Mouse (Mus musculus): ENCODE data around the gene Chd2.

Gene Chd2

GRCm38 (mm10) chr7:73519060-73519796 is 22.4 kb downstream of the Chd2 start:
- DNase-seq = no peak

DNA sequence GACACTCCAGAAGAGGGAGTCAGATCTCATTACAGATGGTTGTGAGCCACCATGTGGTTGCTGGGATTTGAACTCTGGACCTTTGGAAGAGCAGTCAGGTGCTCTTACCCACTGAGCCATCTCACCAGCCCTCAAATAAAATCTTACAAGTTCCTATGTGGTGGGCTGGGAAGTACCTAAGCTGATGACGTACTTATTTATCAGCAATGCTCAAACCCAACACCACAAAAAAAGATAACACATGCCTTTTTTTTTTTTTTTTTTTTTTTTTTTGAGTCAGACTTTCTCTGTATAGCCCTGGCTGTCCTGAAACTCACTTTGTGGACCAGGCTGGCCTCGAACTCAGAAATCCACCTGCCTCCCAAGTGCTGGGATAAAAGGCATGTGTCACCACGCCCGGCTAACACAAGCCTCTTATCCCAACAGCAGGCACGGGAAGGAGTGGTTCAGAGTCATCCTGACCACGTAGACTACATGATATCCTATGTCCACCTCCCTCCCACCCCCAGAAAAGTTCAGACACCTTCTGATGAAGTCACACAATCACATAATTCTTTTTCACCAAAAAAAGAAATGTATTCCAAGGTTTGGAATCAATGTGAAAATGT is 23.2 kb downstream of the Chd2 start:
- peak; percentile 57 for DNase-seq

DNA sequence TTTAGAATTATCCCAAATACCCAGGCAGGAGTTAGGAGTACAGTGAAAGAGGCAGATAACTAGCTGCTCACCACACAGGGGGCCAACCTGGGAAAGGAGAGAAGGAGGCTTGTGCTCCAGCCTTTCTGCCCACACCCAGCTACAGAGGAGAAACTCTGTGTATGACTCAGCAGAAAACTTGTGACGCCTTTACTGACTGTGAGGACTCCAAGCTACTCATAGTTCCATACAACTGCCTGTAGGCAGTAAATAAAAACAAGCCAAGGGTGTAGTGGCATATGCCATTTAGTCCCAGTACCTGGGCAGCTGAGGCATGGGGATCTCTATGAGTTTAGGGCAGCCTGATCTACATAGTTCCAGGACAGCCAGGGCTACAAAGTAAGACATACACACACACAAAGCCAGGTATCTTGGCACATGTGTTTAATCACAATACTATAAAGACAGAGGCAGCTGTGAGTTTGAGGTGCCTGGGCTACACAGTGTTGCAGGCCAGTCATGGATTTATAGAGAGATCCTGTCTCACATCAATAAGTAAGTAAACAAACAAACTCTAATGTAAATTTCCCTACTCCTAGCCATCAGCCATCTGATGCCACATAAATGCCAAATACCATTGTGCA is 24.1 kb downstream of the Chd2 start:
- peak; percentile 85 for DNase-seq

DNA sequence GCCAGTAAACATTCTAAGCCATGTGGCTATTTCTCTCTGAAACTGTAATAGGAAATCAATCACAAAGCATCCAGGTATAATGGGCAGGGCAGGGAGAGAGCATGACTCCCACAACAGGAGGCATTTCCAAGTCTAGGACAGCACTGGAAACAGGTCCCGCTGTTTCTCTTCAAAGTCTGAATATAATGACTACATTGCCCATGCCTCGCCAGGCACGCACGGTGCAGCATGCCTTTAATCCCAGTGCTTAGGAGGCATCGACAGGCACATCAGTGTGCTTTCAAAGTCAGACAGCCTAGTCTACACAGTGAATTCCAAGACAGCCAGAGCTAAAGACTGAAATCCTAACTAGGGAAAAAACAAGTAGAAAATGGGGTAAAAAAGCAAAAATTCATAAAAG is 24.8 kb downstream of the Chd2 start:
- no peak for DNase-seq

- DNase-seq = no peak
These were observed 27.1 kb downstream of the Chd2 start for GRCm38 (mm10) chr7:73514560-73514959.

DNA sequence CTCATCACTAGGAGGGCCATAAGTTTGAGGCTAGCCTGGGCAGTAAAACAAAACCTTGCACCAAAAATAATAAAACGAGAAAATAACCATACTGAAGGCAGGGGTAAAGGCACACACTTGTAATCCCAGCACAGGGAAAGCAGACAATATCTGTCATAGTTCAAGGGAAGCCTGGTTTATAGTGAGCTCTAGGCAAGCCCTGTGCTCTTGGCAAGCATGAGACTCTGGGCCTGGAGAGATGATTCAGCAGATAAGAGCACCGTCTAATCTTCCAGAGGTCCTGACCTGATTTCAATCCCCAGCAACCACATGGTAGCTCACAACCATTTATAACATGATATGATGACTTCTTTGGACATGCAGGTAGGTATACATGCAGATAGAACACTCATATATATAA is 29.2 kb downstream of the Chd2 start:
- no peak for DNase-seq

DNA sequence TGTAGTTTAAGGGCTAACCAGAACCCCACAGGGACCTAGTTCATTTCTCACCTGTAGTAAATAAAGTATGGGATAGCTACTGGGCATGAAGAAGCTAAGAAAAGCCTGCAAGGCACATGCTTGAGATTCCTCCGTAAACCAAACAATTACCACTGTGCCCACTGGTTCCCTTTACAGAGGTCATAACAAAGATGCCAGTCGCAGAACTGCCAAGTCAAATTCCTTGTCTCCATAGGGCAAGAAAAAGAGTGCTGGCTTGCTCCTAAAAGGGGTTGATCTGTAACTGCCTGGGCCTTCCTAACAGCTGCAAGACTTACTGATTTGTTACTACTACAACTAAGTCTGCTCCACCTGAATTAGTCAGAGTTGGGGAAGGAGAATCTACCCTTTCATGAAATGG is 32.9 kb downstream of the Chd2 start:
- DNase-seq = no peak

DNA sequence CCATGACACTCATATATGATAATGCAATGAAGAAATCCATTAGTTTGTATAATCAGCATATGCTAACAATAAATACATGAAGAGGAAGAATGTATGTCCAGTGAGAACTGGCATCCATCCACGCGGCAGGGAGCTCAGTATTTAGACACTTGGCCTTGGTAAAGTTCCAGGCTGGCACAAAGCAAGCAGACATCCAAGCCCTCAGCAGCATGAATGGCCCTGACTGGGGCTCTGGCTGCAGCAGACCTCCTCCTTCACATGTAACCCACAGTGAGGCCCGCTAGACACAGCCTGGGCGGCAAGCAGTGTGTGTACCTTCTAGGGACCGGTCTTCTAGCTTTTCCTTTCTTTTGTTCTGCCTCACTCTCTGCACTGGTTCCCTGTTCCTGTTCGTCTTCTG is 34.1 kb downstream of the Chd2 start:
- no peak for DNase-seq

- DNase-seq = no peak
These were observed 34.8 kb downstream of the Chd2 start for GRCm38 (mm10) chr7:73506852-73507251.

- DNase-seq = no peak
These were observed 36.4 kb downstream of the Chd2 start for GRCm38 (mm10) chr7:73505266-73505665.

DNA sequence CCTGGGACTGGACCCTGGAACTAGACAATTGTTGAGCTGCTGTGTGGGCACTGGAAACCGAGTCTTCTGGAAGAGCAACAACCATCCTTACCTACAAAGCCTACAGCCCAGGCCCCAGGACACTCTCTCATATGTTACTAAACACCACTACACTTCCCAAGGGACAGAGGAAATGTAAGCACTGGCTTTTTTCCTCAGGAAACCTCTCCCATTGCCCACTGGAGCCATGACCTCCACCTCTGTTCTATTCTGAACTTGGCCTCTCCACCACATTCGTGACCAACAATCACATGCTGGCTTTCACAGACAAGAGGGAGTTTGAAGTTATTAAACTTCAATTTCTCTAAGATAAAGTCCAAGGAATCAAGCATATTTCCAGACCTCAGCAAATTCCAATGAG is 43.4 kb downstream of the Chd2 start:
- DNase-seq = no peak

- DNase-seq = no peak
These were observed 52.4 kb downstream of the Chd2 start for GRCm38 (mm10) chr7:73489261-73489660.

GRCm38 (mm10) chr7:73481094-73481493 is 60.5 kb downstream of the Chd2 start:
- no peak for DNase-seq

- no peak for DNase-seq
These were observed 62.1 kb downstream of the Chd2 start for GRCm38 (mm10) chr7:73479506-73479905.

DNA sequence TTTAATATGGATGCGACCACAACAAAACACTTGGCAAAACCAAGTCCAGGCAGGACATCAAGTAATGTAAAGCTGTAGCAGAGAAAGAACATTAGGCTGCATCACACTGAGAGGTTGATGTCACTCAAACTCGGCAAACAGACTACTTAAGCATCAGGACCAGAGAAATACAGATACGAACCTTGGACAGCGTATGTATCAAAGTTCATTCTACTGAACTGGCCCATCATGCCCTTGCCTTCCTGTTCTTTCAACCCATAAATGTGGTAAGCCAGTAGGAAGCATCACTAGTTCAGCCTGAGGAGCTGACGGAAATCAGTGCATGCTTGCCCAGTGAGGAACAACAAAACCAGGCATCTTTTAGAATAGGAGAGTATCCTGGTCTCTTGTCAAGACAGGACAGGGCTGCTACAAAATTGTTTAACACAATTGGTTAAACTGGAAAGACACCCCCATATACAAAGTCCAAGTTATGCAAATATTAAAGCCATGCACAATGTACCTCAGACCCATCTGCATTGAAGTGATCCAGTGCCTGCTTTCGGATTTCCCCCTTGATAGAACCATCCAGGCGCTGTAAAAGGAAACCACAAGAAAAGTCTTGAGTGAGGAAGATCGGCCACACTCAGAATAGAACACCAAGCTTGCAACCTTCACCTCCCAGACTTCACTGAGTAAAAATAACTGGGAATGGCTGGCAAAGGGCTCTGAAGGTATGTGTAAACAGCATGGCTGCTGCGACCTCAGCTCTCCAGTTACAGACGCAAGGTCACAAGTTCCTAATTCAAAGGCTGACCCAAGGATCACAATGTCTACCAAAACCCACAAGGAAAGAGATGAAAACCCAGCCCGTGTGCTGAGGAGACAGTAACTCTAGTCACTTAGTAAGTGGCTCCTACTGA is 63.2 kb downstream of the Chd2 start:
- DNase-seq = no peak

DNA sequence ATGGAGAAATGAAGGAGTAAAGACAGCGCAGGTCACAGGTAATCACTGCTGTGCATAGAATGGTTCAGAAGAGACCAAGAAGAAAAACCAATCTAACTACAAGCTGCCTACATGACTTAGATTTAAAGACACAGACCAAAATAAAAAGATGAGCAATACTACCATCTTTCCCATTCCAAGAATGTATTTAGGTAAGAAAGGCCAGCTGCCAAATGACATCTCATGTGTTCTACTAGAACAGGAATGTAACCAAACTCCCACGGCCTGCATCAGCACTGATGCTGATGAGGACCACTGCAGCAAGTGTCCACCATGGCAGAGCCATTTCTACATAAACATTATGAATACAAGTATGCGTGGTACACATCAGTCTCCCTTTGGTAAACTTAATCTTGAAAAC is 73.9 kb downstream of the Chd2 start:
- no peak for DNase-seq

GRCm38 (mm10) chr7:73463546-73463945 is 78.1 kb downstream of the Chd2 start:
- no peak for DNase-seq

- DNase-seq = no peak
These were observed 87.5 kb downstream of the Chd2 start for GRCm38 (mm10) chr7:73454113-73454512.

- no peak for DNase-seq
These were observed 89.3 kb downstream of the Chd2 start for GRCm38 (mm10) chr7:73452187-73452808.

DNA sequence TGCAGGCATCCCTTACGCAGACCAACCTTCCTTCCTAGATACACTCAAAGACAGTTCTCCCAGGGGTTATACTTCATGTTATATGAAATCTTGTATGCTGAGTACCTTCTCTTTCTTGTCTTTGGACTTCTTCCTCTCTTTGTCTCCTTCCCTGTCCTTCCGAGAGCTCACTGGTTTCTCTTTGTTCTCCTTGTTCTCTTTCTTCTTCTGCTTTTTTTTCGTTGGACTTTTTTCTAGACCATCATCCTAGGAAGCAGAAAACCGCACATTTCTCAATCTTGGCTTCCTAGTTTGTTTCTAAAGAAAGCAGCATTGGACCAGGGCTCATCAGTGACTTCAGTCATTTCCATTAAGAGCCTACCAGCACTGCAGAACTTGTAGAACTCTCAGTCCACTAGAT is 90.0 kb downstream of the Chd2 start:
- DNase-seq = no peak

GRCm38 (mm10) chr7:73442246-73442645 is 99.4 kb downstream of the Chd2 start:
- DNase-seq = no peak

GRCm38 (mm10) chr7:73441802-73442201 is 99.8 kb downstream of the Chd2 start:
- DNase-seq = no peak

- no peak for DNase-seq
These were observed 105.9 kb downstream of the Chd2 start for GRCm38 (mm10) chr7:73435685-73436084.
